Mouse (Mus musculus): ENCODE measurements around the gene Sntg2. TPM values are rescaled to one million over a fixed set of nuclear protein-coding genes. Genes with fewer than 3 reads are reported as not detected.
A peak's percentile ranks its signal among the peaks of the same experiment; 100 is the strongest.

Gene Sntg2
- 6.2 and 6.5 TPM in 2 replicates for polyA plus RNA-seq (2016; fragmentation: Nextera tagmentation; extraction: Ambion mirVana)

- Histone ChIP-seq H3K27me3 (replicated peaks) (peaks cover 5% of the 10 kb centered on the region; the same call in 1 of the 2 replicates), H3K4me3 (peak within 1 kb of the TSS; percentile 55), H3K27ac (ENCODE audit: poor library complexity, severe bottlenecking) (no peak within 1 kb of the TSS), H3K9ac (peak within 1 kb of the TSS; percentile 72), H3K9me3 (replicated peaks) (no peaks in the 10 kb centered on the region), H3K36me3 (no peaks in the 10 kb centered on the region), H3K4me2 (peak within 1 kb of the TSS; percentile 83), H3K4me1 (replicated peaks) (peaks cover 7% of the 10 kb centered on the region; the same call in 1 of the 2 replicates)
- WGBS: 1% methylated on average over 37 of the region's 39 CpGs
- ATAC-seq (ENCODE audit: insufficient number of reproducible peaks, low FRiP score): peak; percentile 93
Observed at GRCm38 (mm10) chr12:30372933-30373501, at the start of gene Sntg2. TSS of gene Sntg2 (minus strand) at chr12:30373375.

DNA sequence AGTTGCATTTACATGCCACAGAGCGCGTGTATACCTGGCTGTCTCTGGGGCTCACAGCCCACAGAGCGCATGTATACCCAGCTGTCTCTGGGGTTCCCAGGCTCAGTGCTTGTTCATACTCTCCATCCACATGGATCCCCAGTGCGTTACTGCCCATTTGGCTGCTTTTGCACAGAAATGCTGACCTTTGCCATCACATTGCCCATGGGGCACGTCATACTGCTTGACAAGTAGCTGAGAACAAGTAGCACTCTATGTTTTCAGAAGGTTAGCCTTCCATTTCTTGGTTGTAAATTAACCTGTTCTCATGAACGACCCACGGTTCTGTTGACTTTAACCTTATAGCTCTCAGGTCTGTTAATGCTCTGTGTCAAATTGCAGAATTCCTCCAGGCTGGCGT is 43.4 kb upstream of the Sntg2 start:
- H3K4me2 ChIP-seq: no peak overlapping the region
- no peak overlapping the region for H3K27ac ChIP-seq (ENCODE audit: poor library complexity, severe bottlenecking)
- no peaks in the 10 kb centered on the region for H3K9me3 ChIP-seq (replicated peaks)
- H3K4me3 ChIP-seq: no peak overlapping the region
- no peak for ATAC-seq (ENCODE audit: insufficient number of reproducible peaks, low FRiP score)
- H3K27me3 ChIP-seq (replicated peaks): no peaks in the 10 kb centered on the region
- WGBS: 83% methylated on average over 8 of the region's 8 CpGs
- no peak overlapping the region for H3K9ac ChIP-seq
- H3K4me1 ChIP-seq (replicated peaks): no peaks in the 10 kb centered on the region
- no peaks in the 10 kb centered on the region for H3K36me3 ChIP-seq

- ATAC-seq (ENCODE audit: insufficient number of reproducible peaks, low FRiP score): no peak
- H3K4me3 ChIP-seq: no peak overlapping the region
- H3K36me3 ChIP-seq: no peaks in the 10 kb centered on the region
- WGBS: 74% methylated on average over 6 of the region's 6 CpGs
- H3K27me3 ChIP-seq (replicated peaks): no peaks in the 10 kb centered on the region
- H3K4me1 ChIP-seq (replicated peaks): no peaks in the 10 kb centered on the region
- H3K27ac ChIP-seq (ENCODE audit: poor library complexity, severe bottlenecking): no peak overlapping the region
- H3K9ac ChIP-seq: no peak overlapping the region
- no peaks in the 10 kb centered on the region for H3K9me3 ChIP-seq (replicated peaks)
- H3K4me2 ChIP-seq: no peak overlapping the region
Observed at GRCm38 (mm10) chr12:30415981-30416380, 42.8 kb upstream of the Sntg2 start.

DNA sequence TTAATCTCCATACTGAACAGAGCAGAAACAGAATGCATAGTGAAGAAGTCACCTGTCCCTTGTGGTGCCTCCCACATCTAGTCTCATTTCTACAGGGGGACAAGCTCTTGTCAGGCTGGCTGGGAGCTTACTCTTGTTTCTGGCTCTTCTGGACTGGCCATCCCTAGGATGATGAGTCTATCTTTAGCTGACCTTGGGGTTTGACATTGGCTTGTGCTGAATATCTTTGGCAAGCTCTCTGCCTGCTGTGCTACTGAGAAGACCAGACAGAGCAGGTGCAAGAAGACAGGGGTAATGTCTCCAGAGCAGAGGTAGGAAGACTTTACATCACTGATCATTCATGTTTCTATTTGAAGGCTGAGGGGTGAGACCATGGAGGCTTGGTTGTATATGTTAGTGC is 29.5 kb upstream of the Sntg2 start:
- no peak for ATAC-seq (ENCODE audit: insufficient number of reproducible peaks, low FRiP score)

DNA sequence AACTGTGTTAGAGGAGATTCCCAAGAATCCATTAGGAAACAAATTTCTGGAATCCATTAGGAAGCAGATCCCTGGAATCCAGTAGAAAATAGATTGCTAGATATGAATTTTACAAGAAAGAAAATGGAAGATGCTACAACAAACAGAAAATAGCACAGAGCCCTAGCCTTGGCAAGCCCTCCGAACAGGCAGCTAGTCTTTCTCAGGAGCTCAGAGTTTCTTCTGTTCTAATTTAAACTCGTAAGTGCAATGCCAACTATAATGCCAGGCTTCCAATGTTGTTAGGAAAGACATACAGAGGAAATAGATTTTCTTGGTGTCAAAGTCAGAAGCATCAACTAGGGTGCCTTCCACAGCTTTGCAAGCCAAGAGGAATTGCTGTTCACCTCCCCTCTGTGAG is 27.4 kb upstream of the Sntg2 start:
- no peak for ATAC-seq (ENCODE audit: insufficient number of reproducible peaks, low FRiP score)
- Histone ChIP-seq H3K4me1 (replicated peaks) (no peaks in the 10 kb centered on the region), H3K27me3 (replicated peaks) (no peaks in the 10 kb centered on the region), H3K36me3 (no peaks in the 10 kb centered on the region), H3K27ac (ENCODE audit: poor library complexity, severe bottlenecking) (no peak overlapping the region), H3K9ac (no peak overlapping the region), H3K4me2 (no peak overlapping the region), H3K9me3 (replicated peaks) (no peaks in the 10 kb centered on the region), H3K4me3 (no peak overlapping the region)
- WGBS: 76% methylated on average over 2 of the region's 2 CpGs

More for the DNA sequence above, 29.5 kb upstream of the Sntg2 start:
- no peaks in the 10 kb centered on the region for H3K9me3 ChIP-seq (replicated peaks)
- H3K27me3 ChIP-seq (replicated peaks): no peaks in the 10 kb centered on the region
- H3K36me3 ChIP-seq: no peaks in the 10 kb centered on the region
- H3K4me1 ChIP-seq (replicated peaks): no peaks in the 10 kb centered on the region
- no peak overlapping the region for H3K9ac ChIP-seq
- no peak overlapping the region for H3K4me3 ChIP-seq
- no peak overlapping the region for H3K4me2 ChIP-seq
- H3K27ac ChIP-seq (ENCODE audit: poor library complexity, severe bottlenecking): no peak overlapping the region

DNA sequence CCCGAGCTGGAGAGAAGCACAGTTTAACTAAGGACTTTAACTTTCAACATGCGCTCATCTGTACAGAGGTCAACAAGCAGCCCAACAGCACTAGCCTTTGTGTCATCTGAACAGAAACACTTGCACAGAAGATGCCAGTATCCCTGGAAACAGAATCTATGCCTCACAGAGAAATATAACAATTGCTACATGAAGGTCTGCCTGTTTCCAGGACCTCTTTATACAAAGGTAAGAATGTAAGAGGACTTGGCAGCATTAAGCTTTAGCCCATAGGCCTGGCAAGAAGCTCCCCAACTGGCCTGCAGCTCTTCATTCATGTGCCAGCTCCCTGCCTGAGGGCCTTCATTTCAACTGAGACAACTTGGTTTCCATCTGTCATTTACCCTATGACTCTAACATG is 26.9 kb upstream of the Sntg2 start:
- H3K9me3 ChIP-seq (replicated peaks): no peaks in the 10 kb centered on the region
- no peaks in the 10 kb centered on the region for H3K4me1 ChIP-seq (replicated peaks)
- H3K9ac ChIP-seq: no peak overlapping the region
- no peak overlapping the region for H3K27ac ChIP-seq (ENCODE audit: poor library complexity, severe bottlenecking)
- no peaks in the 10 kb centered on the region for H3K36me3 ChIP-seq
- 79% methylated on average over 2 of the region's 2 CpGs for WGBS
- no peak overlapping the region for H3K4me2 ChIP-seq
- ATAC-seq (ENCODE audit: insufficient number of reproducible peaks, low FRiP score): no peak
- H3K27me3 ChIP-seq (replicated peaks): no peaks in the 10 kb centered on the region
- no peak overlapping the region for H3K4me3 ChIP-seq

DNA sequence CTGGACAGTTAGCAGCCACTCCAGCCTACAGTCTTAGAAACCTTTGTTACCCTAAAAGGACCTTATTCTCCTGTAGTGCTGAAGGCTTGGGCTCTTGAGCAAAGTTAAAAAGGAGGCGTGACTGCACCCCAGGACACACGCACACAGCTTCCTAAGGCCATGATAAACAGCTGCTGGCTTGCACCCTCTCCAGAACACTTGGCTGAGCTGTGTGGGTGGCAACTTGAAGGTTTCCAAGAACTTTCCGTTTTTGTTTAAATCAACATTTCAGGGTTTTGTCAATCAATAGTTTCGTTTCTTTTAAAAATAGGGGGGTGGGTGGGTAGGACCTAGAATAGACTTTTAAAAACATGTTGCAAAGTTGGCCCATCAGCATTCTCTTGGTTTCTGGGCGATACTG is 882 bp downstream of the Sntg2 start:
- H3K4me3 ChIP-seq: peak overlapping the region; percentile 55
- no peaks in the 10 kb centered on the region for H3K9me3 ChIP-seq (replicated peaks)
- H3K27me3 ChIP-seq (replicated peaks): peaks cover 5% of the 10 kb centered on the region; the same call in 1 of the 2 replicates
- 36% methylated on average over 5 of the region's 5 CpGs for WGBS
- no peak for ATAC-seq (ENCODE audit: insufficient number of reproducible peaks, low FRiP score)
- peak overlapping the region; percentile 72; the same call in 1 of the 2 replicates for H3K9ac ChIP-seq
- H3K27ac ChIP-seq (ENCODE audit: poor library complexity, severe bottlenecking): no peak overlapping the region
- H3K36me3 ChIP-seq: no peaks in the 10 kb centered on the region
- peaks cover 7% of the 10 kb centered on the region; the same call in 1 of the 2 replicates for H3K4me1 ChIP-seq (replicated peaks)
- peak overlapping the region; percentile 83 for H3K4me2 ChIP-seq

DNA sequence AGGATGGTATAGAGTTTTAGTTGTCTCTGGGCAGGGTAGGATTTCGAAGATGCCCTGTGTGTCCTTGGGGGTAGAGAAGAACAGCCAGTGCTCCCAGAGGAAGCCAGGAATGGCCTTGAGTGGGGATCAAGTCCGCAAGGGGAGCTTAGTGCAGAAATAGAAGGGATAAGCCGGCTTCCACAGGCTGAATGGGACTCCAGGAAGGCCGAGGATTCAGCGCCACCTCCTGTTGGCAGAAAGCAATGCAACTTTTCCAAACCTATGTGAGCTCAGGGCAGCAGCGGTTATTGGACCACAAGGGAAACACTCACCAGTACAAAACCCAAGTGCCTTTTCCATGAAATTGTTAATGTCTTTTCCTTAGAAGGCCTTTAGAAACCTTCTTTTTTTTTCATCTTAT is 3.4 kb downstream of the Sntg2 start:
- no peak for ATAC-seq (ENCODE audit: insufficient number of reproducible peaks, low FRiP score)
- peaks cover 7% of the 10 kb centered on the region; the same call in 1 of the 2 replicates for H3K4me1 ChIP-seq (replicated peaks)
- WGBS: 7% methylated on average over 6 of the region's 6 CpGs
- no peak overlapping the region for H3K27ac ChIP-seq (ENCODE audit: poor library complexity, severe bottlenecking)
- no peak overlapping the region for H3K4me2 ChIP-seq
- no peaks in the 10 kb centered on the region for H3K9me3 ChIP-seq (replicated peaks)
- no peaks in the 10 kb centered on the region for H3K36me3 ChIP-seq
- no peak overlapping the region for H3K4me3 ChIP-seq
- no peak overlapping the region for H3K9ac ChIP-seq
- peaks cover 5% of the 10 kb centered on the region; the same call in 1 of the 2 replicates for H3K27me3 ChIP-seq (replicated peaks)

- ATAC-seq (ENCODE audit: insufficient number of reproducible peaks, low FRiP score): no peak
- Histone ChIP-seq H3K36me3 (no peaks in the 10 kb centered on the region), H3K27me3 (replicated peaks) (peaks cover 5% of the 10 kb centered on the region; the same call in 1 of the 2 replicates), H3K27ac (ENCODE audit: poor library complexity, severe bottlenecking) (no peak overlapping the region), H3K4me3 (no peak overlapping the region), H3K9me3 (replicated peaks) (no peaks in the 10 kb centered on the region), H3K9ac (no peak overlapping the region), H3K4me2 (no peak overlapping the region), H3K4me1 (replicated peaks) (peaks cover 7% of the 10 kb centered on the region; the same call in 1 of the 2 replicates)
- 74% methylated on average over 6 of the region's 6 CpGs for WGBS
Observed at GRCm38 (mm10) chr12:30369141-30369540, 4.0 kb downstream of the Sntg2 start.

- H3K9me3 ChIP-seq (replicated peaks): no peaks in the 10 kb centered on the region
- no peaks in the 10 kb centered on the region for H3K36me3 ChIP-seq
- no peak overlapping the region for H3K9ac ChIP-seq
- no peak for ATAC-seq (ENCODE audit: insufficient number of reproducible peaks, low FRiP score)
- H3K4me1 ChIP-seq (replicated peaks): no peaks in the 10 kb centered on the region
- no peaks in the 10 kb centered on the region for H3K27me3 ChIP-seq (replicated peaks)
- H3K4me2 ChIP-seq: no peak overlapping the region
- WGBS: 76% methylated on average over 2 of the region's 2 CpGs
- no peak overlapping the region for H3K27ac ChIP-seq (ENCODE audit: poor library complexity, severe bottlenecking)
- H3K4me3 ChIP-seq: no peak overlapping the region
Observed at GRCm38 (mm10) chr12:30362306-30362705, 10.9 kb downstream of the Sntg2 start.

- no peaks in the 10 kb centered on the region for H3K9me3 ChIP-seq (replicated peaks)
- no peak overlapping the region for H3K27ac ChIP-seq (ENCODE audit: poor library complexity, severe bottlenecking)
- no peak for ATAC-seq (ENCODE audit: insufficient number of reproducible peaks, low FRiP score)
- H3K27me3 ChIP-seq (replicated peaks): no peaks in the 10 kb centered on the region
- H3K4me1 ChIP-seq (replicated peaks): no peaks in the 10 kb centered on the region
- no peaks in the 10 kb centered on the region for H3K36me3 ChIP-seq
- 53% methylated on average over 6 of the region's 6 CpGs for WGBS
- H3K9ac ChIP-seq: no peak overlapping the region
- H3K4me2 ChIP-seq: no peak overlapping the region
- no peak overlapping the region for H3K4me3 ChIP-seq
Observed at GRCm38 (mm10) chr12:30357666-30358065, 15.5 kb downstream of the Sntg2 start.

- no peak for ATAC-seq (ENCODE audit: insufficient number of reproducible peaks, low FRiP score)
- Histone ChIP-seq H3K4me3 (no peak overlapping the region), H3K9me3 (replicated peaks) (no peaks in the 10 kb centered on the region), H3K4me1 (replicated peaks) (no peaks in the 10 kb centered on the region), H3K27ac (ENCODE audit: poor library complexity, severe bottlenecking) (no peak overlapping the region), H3K27me3 (replicated peaks) (no peaks in the 10 kb centered on the region), H3K9ac (no peak overlapping the region), H3K36me3 (no peaks in the 10 kb centered on the region), H3K4me2 (no peak overlapping the region)
- 64% methylated on average over 2 of the region's 2 CpGs for WGBS
Observed at GRCm38 (mm10) chr12:30352393-30352792, 20.8 kb downstream of the Sntg2 start.

Data from heart, embryonic 12.5 days (tissue).